Mouse (Mus musculus) embryonic facial prominence, embryonic 13.5 days (tissue): ENCODE results near the gene Zfp873. TPM values are rescaled to one million over a fixed set of nuclear protein-coding genes. Genes with fewer than 3 reads are reported as not detected.
A peak's percentile ranks its signal among the peaks of the same experiment; 100 is the strongest.
"Not testable (repeated sequence)": the region's sequence is repeated elsewhere in the genome, so short reads cannot be mapped to it uniquely, and the experiment has no call there.

ENCODE experiments used
- ATAC-seq: fragments of 200-750 bp; cut with Nextera tagmentation; 2 replicates; pipeline ENCODE4 v1.8.0; 2017; ENCODE audit warnings: low read depth; ENCODE audit not compliant: insufficient number of reproducible peaks, insufficient read depth, low FRiP score, low TSS enrichment
- H3K27ac ChIP-seq: fragments of 300-500 bp; sonication (generic); 2 replicates; pipeline ENCODE4 v1.5.1; 2015; ENCODE audit warnings: moderate library complexity, mild to moderate bottlenecking, inconsistent platforms
- H3K27me3 ChIP-seq: fragments of 300-500 bp; sonication (generic); 2 replicates; pipeline ENCODE4 v1.6.1; 2015; ENCODE audit warnings: mild to moderate bottlenecking, inconsistent platforms
- H3K36me3 ChIP-seq: fragments of 300-500 bp; sonication (generic); 2 replicates; pipeline ENCODE4 v1.6.1; 2015; ENCODE audit warnings: mild to moderate bottlenecking, inconsistent platforms
- H3K4me1 ChIP-seq: fragments of 300-500 bp; sonication (generic); 2 replicates; pipeline ENCODE4 v1.6.1; 2015; ENCODE audit warnings: inconsistent platforms
- H3K4me2 ChIP-seq: fragments of 300-500 bp; sonication (generic); 2 replicates; pipeline ENCODE4 v1.6.1; 2015; ENCODE audit warnings: moderate library complexity, mild to moderate bottlenecking, inconsistent platforms
- H3K4me3 ChIP-seq: fragments of 300-500 bp; sonication (generic); 2 replicates; pipeline ENCODE4 v1.5.1; 2015; ENCODE audit warnings: mild to moderate bottlenecking, inconsistent platforms
- H3K9ac ChIP-seq: fragments of 300-500 bp; sonication (generic); 2 replicates; pipeline ENCODE4 v1.6.1; 2015; ENCODE audit warnings: mild to moderate bottlenecking, inconsistent platforms
- H3K9me3 ChIP-seq: fragments of 300-500 bp; sonication (generic); 2 replicates; pipeline ENCODE4 v1.6.1; 2016; ENCODE audit warnings: inconsistent platforms
- WGBS: fragments of 180-500 bp; shearing (Covaris S2); methylation state at CpG from one replicate; pipeline ENCODE4 v1.1.7; 2015; ENCODE audit warnings: mixed read lengths; 5-methylcytosine and 5-hydroxymethylcytosine counted together
- polyA plus RNA-seq: library from polyadenylated mRNA; unstranded; fragments of >200 nt; fragmentation: Nextera tagmentation; extraction: Ambion mirVana; gene quantifications from 2 replicates; pipeline ENCODE4 v1.2.1, GENCODE M21; 2015

Gene Zfp873
- 15.2 and 16.7 TPM in 2 replicates for polyA plus RNA-seq

DNA sequence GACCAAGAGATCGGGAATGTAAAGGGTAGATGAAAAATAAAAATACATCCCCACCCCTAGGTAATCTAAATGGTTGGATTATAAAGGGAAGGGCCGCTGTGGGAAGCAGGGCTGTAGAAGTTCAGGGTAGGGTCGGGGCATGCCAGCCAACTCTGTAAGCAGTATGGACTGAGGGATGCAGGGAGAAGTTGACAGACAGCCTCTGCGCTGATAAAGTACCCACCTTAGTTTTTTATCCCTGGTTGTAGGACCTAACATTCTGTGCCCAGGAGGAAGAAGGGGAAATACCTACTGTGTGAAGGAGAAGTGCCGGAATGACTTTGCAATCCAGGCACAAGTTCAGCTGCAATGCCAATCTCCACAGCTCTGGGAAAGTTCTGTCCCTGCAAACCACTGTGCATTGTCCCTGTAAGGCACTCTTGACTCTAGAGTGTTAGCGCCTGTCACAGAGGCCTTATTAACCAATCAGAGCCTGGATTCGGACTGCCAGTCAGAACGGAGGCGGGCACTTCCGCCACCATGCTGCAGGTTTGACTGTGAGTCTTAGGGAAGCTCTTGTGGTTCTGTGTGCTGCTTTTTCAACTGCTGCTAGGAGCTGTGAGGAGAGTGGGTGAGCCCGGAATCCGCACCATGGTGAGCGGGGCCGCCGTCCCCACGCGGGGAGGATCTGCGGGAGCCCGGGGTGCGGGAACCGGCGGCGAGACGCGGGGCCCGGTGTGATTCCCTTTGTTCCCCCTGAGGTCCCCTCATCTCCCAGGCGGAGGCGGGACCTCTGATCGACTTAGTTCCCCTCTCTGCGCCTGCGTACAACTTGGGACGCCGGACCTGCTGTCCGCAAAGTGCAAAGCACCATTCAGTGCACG, at the start of gene Zfp873:
Gene Zfp873 (plus strand): TSS at position 527 of the 863 bp plus-strand sequence.
- peaks cover 4% of the 10 kb centered on the region; the same call in 1 of the 2 replicates for H3K4me1 ChIP-seq
- H3K9ac ChIP-seq = peak within 1 kb of the TSS; percentile 89
- 10% methylated on average over 35 of the region's 35 CpGs for WGBS
- ATAC-seq = peak; percentile 97
- peak within 1 kb of the TSS; percentile 64 for H3K4me3 ChIP-seq
- H3K27ac ChIP-seq = peak within 1 kb of the TSS; percentile 95
- H3K27me3 ChIP-seq = no peaks in the 10 kb centered on the region
- peaks cover 33% of the 10 kb centered on the region for H3K36me3 ChIP-seq
- H3K4me2 ChIP-seq = peak within 1 kb of the TSS; percentile 60
- peaks cover 58% of the 10 kb centered on the region for H3K9me3 ChIP-seq

- H3K9me3 ChIP-seq = peaks cover 39% of the 10 kb centered on the region
- peaks cover 44% of the 10 kb centered on the region for H3K36me3 ChIP-seq
- H3K4me3 ChIP-seq, H3K9ac ChIP-seq, H3K4me2 ChIP-seq, H3K27me3 ChIP-seq, H3K4me1 ChIP-seq, H3K27ac ChIP-seq, ATAC-seq: not testable (repeated sequence)
- 96% methylated on average over 1 of the region's 1 CpGs for WGBS
Observed at GRCm38 (mm10) chr10:82003209-82003608, 44.7 kb upstream of the Zfp873 start.

- H3K9me3 ChIP-seq = peaks cover 49% of the 10 kb centered on the region
- H3K4me3 ChIP-seq, H3K4me1 ChIP-seq, H3K27me3 ChIP-seq, H3K4me2 ChIP-seq, H3K27ac ChIP-seq, H3K9ac ChIP-seq, ATAC-seq: not testable (repeated sequence)
- WGBS = 49% methylated on average over 2 of the region's 2 CpGs
- H3K36me3 ChIP-seq = peaks cover 46% of the 10 kb centered on the region
Observed at GRCm38 (mm10) chr10:82004822-82005221, 43.1 kb upstream of the Zfp873 start.

DNA sequence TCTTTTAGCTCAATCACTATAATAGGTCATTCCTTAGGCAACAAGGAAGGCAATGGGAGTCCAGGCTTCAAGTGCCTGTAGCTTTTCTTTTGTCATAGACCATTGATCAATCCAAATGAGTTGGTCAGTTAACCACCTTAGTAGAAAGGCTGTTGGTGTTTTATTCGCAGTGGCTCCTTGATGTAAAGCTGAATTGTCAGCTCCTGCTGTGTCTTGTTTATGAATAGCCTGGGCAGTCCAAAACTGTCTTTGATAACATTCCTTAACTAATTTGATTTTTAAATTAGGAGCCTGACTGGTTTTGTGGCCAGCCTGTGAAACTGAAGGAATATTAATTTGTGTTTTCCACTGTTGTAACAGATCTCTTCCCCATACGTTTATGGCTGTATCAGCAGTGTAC, 5.7 kb upstream of the Zfp873 start:
- peaks cover 21% of the 10 kb centered on the region for H3K9me3 ChIP-seq
- H3K36me3 ChIP-seq = no peaks in the 10 kb centered on the region
- H3K9ac ChIP-seq = no peak overlapping the region
- H3K27ac ChIP-seq = no peak overlapping the region
- H3K27me3 ChIP-seq = no peaks in the 10 kb centered on the region
- H3K4me2 ChIP-seq = no peak overlapping the region
- ATAC-seq = no peak
- no peak overlapping the region for H3K4me3 ChIP-seq
- H3K4me1 ChIP-seq = no peaks in the 10 kb centered on the region
- 72% methylated on average over 2 of the region's 2 CpGs for WGBS

GRCm38 (mm10) chr10:82046603-82047002, 1.3 kb upstream of the Zfp873 start:
- Histone ChIP-seq H3K9me3 (peaks cover 47% of the 10 kb centered on the region), H3K36me3 (peaks cover 21% of the 10 kb centered on the region), H3K4me1 (peaks cover 4% of the 10 kb centered on the region; the same call in 1 of the 2 replicates), H3K9ac (no peak overlapping the region), H3K4me2 (no peak overlapping the region), H3K27me3 (no peaks in the 10 kb centered on the region), H3K4me3 (no peak overlapping the region), H3K27ac (no peak overlapping the region)
- no peak for ATAC-seq
- WGBS = 90% methylated on average over 3 of the region's 3 CpGs

- WGBS = 27% methylated on average over 10 of the region's 10 CpGs
Observed at GRCm38 (mm10) chr10:82048460-82048804, 509 bp downstream of the Zfp873 start.

GRCm38 (mm10) chr10:82082728-82083621, 35.1 kb downstream of the Zfp873 start, which contains the start of gene BC024063:
Gene BC024063, plus strand, starts transcription at chr10:82083353.
- peak within 1 kb of the TSS; percentile 53 for H3K4me3 ChIP-seq
- peak within 1 kb of the TSS; percentile 87 for H3K27ac ChIP-seq
- H3K27me3 ChIP-seq, H3K4me1 ChIP-seq, H3K9me3 ChIP-seq: not testable (repeated sequence)
- WGBS = 19% methylated on average over 42 of the region's 42 CpGs
- peak within 1 kb of the TSS; percentile 75 for H3K9ac ChIP-seq
- peak; percentile 90 for ATAC-seq
- peaks cover 13% of the 10 kb centered on the region for H3K36me3 ChIP-seq
- peak within 1 kb of the TSS; percentile 52 for H3K4me2 ChIP-seq

More at GRCm38 (mm10) chr10:82048460-82048804, 509 bp downstream of the Zfp873 start:
- not testable (repeated sequence) for ATAC-seq, H3K27me3 ChIP-seq, H3K4me1 ChIP-seq
- H3K36me3 ChIP-seq = peaks cover 39% of the 10 kb centered on the region
- H3K27ac ChIP-seq = peak overlapping the region; percentile 95; the same call in 1 of the 2 replicates
- peak overlapping the region; percentile 60 for H3K4me2 ChIP-seq
- H3K4me3 ChIP-seq = peak overlapping the region; percentile 64
- peak overlapping the region; percentile 89 for H3K9ac ChIP-seq
- peaks cover 59% of the 10 kb centered on the region for H3K9me3 ChIP-seq

DNA sequence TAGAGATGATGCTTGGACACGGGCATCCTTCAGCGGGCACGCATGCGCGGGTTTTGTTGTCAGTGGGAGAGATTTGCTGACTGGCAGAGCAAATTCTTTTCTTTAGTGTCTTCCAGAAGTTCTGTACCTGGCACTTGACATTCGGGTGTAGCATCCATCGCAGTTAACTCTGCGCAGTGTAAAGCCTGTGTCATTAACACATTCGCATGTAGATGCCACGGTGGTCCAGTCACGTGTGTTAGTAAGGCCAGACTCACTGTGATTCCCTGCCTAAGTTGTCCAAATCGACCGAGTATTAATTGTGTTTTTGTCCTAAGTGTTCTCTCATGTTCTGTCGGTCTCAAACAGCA, 35.7 kb downstream of the Zfp873 start:
- WGBS = 23% methylated on average over 14 of the region's 14 CpGs
- H3K9ac ChIP-seq = peak overlapping the region; percentile 75

More for the DNA sequence above, 35.7 kb downstream of the Zfp873 start:
- Histone ChIP-seq H3K4me3 (peak overlapping the region; percentile 53), H3K4me2 (peak overlapping the region; percentile 52), H3K36me3 (peaks cover 14% of the 10 kb centered on the region)
- not testable (repeated sequence) for H3K9me3 ChIP-seq, H3K27ac ChIP-seq, H3K4me1 ChIP-seq, ATAC-seq, H3K27me3 ChIP-seq

Other genes with a start within 250 kb of the Zfp873 start
- 3.2 and 5.1 TPM in 2 replicates for gene Gm4767, start 235.9 kb upstream of the Zfp873 start, polyA plus RNA-seq
- 9.5 and 10.7 TPM in 2 replicates for gene Gm32687, start 184.2 kb upstream of the Zfp873 start, polyA plus RNA-seq
- 2.5 and 3.5 TPM in 2 replicates for gene Zfp781, start 117.6 kb upstream of the Zfp873 start, polyA plus RNA-seq
- 6.7 and 7.3 TPM in 2 replicates for gene BC024063, start 35.2 kb downstream of the Zfp873 start, polyA plus RNA-seq
- gene AU041133, start 79.9 kb downstream of the Zfp873 start, polyA plus RNA-seq = 6.7 and 8.6 TPM in 2 replicates
- gene Zfp938, start 193.2 kb downstream of the Zfp873 start, polyA plus RNA-seq = 17.0 and 23.4 TPM in 2 replicates